Mouse (Mus musculus) cerebellum, adult 2 months (tissue): ENCODE results near the gene Adcy1.
A peak's percentile ranks its signal among the peaks of the same experiment; 100 is the strongest.

Experiments used
- CTCF ChIP-seq: fragments of 200-500 bp; IDR thresholded peaks from 2 replicates; pipeline ENCODE4 v1.5.1; 2011; ENCODE audit warnings: low read depth, mild to moderate bottlenecking, control low read depth, low read length, moderate library complexity, borderline replicate concordance; ENCODE audit not compliant: insufficient read depth
- POLR2A ChIP-seq: fragments of 200-500 bp; IDR thresholded peaks from 2 replicates; pipeline ENCODE4 v1.6.1; 2011; ENCODE audit warnings: low read length, control low read depth, borderline replicate concordance; ENCODE audit not compliant: insufficient read depth

GRCm38 (mm10) chr11:7144369-7144768 lies 81.1 kb downstream of the Adcy1 start:
- TF ChIP-seq CTCF (peak; percentile 53; the same call in 1 of the 2 replicates), POLR2A (no peak)
